Mouse (Mus musculus) activated CD4-positive, CD25-positive, alpha-beta regulatory T cell (primary cell): ENCODE measurements around the gene Thtpa. TPM values are rescaled to one million over a fixed set of nuclear protein-coding genes. Genes with fewer than 3 reads are reported as not detected.

Experiments
- polyA plus RNA-seq, 2 experiments: library from polyadenylated mRNA; unstranded; fragments of 100-300 nt; shearing (Covaris generic); gene quantifications; one replicate each; pipeline ENCODE4 v1.2.1; 2017

Thtpa gene
- polyA plus RNA-seq: 10 to 100 TPM in 1 of 2 experiments, 1 to 10 TPM in 1; 7.3 to 14.3 TPM

DNA sequence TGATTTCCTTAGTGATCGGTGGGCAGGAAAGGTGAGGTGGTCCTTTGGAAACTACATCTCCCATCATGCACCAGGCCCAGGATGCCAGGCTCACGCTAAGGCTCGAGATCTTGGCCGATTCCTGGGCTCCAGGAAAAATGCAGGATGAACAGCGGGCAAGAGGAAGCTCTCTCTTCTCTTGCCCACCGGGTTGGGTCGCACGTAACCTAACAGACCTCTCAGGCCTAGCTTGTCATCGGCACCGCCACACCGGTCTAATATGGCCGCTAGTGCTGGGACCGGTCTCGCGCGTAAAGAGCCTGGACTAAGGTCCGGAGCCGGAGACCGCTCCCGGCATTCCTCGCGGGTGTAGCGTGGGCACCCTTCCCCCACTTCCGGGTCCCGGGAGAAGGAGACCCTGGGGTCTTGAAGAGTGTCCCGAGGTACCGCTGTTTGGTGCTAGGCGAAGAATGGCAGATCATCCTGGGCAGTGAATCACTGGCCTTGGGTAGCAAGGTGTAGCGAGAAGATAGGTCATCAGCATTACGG lies at the start of gene Thtpa:
Gene Thtpa (plus strand): TSS at position 81 of the 528 bp plus-strand sequence.

DNA sequence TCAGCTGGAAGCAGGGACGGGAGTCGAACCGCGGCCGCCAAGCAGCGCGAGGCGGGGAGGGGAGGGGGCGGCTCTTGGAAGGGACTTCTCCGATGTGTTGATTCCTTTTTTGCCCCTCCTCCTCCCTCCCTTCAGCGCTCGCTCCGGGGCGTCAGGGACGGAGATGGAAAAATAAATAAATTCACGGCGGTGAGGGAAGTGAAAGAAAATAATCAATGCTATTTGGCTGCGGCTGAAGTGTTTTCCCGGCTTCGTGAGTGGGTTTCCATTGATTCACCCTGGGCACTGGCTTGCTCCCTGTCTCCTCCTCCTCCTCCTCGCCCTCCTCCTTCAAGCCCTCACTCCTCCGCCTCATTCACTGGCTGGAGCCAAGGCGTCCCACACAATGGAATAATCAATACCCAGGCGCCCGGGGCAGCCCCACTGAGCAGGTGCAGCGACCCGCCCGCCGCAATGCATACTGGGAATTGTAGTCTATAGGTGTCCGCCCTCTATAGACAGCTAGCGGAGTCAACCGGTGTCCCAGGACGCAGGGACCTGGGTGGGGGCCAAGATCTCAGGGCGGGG lies 2.5 kb upstream of the Thtpa start, which contains the start of gene Zfhx2:
Gene Zfhx2 (minus strand): TSS at position 314 of the 567 bp plus-strand sequence.

DNA sequence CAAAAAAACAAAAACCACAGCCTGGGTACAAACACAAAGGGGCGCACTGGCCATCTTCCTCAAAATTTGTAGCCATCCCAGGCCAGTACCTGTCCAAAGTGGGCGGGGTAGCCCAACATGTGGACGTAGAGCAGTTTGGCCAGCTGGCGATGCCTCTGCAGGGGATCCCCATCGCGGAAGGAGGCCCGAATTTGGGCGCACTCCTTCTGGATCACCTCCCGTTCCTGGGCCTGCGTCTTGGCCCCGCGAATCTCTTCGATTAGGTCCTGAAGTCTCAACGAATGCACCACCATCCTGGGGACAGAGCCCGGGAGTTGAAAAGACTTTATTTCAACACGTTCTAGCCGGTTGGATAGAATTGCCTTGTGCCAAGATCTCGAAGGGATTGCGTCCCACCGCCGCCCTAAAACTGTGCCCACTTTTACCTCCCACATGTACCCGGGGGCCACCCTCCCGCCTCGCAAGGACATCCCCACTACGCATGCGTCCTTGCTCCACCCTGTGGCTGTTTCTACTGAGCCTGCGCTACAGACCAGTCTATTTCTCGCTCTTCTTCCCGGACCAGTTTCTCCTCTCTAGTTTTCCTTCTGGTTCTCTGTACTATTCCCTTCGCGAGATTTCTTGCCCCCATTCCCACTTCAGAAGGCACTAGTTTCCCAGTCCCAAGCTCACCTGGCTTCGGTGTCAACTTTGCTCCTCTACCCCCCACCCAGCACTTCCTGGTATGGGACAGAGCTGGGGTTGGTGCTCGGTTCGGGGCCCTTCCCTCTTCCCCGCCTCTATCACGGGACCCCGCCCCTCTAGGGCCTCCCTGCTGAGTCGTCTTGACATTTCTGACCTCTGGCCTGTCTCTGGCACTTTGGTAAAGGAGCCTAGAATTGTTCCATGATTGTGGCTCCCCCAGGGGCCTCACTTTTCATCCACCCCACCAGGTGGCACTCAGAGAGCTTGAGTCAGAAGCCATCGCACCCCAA lies 11.5 kb downstream of the Thtpa start, which contains the start of gene Ap1g2:
Gene Ap1g2 (minus strand): TSS at position 758 of the 974 bp plus-strand sequence.

DNA sequence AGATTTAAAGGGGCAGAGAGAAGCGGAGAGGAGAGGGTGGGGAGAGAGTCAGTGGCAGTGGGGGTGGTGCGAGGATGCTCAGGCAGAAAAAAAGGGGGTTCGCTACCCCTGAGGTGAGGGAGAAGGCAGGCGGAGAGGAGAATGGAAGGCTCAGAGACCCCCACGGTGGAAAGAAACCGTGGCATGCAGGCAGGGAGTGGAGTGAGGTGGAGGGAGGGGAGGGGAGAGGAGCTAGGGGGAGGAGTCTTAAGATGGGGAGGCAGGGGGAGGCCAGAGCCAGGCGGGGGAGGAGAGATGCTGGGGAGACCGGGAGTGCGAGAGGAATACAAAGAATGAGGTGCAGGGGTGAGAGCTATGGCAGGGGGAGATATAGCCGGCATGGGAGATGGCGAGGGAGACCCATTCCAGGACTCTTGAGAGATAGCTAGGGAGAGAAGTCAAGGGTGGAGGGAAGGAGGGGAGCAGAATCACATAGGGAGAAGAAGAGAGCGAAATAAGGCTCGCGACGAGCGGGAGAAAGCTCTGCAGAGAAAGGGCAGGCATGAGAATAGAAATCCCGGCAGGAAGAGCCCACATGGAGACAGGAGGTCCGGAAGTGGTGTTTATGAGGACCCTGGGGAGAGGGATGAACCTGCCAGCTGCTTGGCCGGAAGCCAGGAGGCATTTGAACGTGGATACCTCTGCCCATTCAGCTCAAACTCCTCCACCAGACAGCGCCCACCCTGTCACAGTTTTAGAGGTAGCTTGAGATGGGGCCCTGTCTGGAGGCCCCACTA lies 22.0 kb downstream of the Thtpa start, which contains the start of gene Jph4:
Gene Jph4 (minus strand): TSS at position 511 of the 776 bp plus-strand sequence.

Other genes starting within 250 kb of the Thtpa start
- 10 to 100 TPM; 14.3 to 15.8 TPM for gene Homez, start 223.8 kb upstream of the Thtpa start, polyA plus RNA-seq
- gene Ppp1r3e, start 217.2 kb upstream of the Thtpa start, polyA plus RNA-seq: 1 to 10 TPM in 1 of 2 experiments, under 1 TPM in 1; 0.54 to 1.5 TPM
- under 1 TPM; 0.20 to 0.21 TPM for gene Bcl2l2, start 211.4 kb upstream of the Thtpa start, polyA plus RNA-seq
- gene Gm20521, start 211.3 kb upstream of the Thtpa start, polyA plus RNA-seq: under 1 TPM in 1 of 2 experiments, not detected in 1; 0.30 TPM
- gene Pabpn1, start 202.3 kb upstream of the Thtpa start, polyA plus RNA-seq: 100 to 1,000 TPM; 180 to 240 TPM
- gene Slc22a17, start 181.7 kb upstream of the Thtpa start, polyA plus RNA-seq: 1 to 10 TPM; 3.1 to 7.2 TPM
- not detected for gene Efs, start 168.7 kb upstream of the Thtpa start, polyA plus RNA-seq
- gene Il25, start 162.1 kb upstream of the Thtpa start, polyA plus RNA-seq: not detected
- under 1 TPM in 1 of 2 experiments, not detected in 1; 0.43 TPM for gene Cmtm5, start 158.5 kb upstream of the Thtpa start, polyA plus RNA-seq
- under 1 TPM in 1 of 2 experiments, not detected in 1; 0.05 TPM for gene Myh6, start 127.9 kb upstream of the Thtpa start, polyA plus RNA-seq
- not detected for gene Gm17428, start 117.9 kb upstream of the Thtpa start, polyA plus RNA-seq
- gene Myh7, start 100.2 kb upstream of the Thtpa start, polyA plus RNA-seq: under 1 TPM in 1 of 2 experiments, not detected in 1; 0.11 TPM
- gene Ngdn, start 79.3 kb upstream of the Thtpa start, polyA plus RNA-seq: 100 to 1,000 TPM; 108 to 134 TPM
- gene Zfhx2, start 2.5 kb upstream of the Thtpa start, polyA plus RNA-seq: 1 to 10 TPM; 4.6 to 6.7 TPM
- 100 to 1,000 TPM; 102 to 150 TPM for gene Ap1g2, start 11.8 kb downstream of the Thtpa start, polyA plus RNA-seq
- gene Jph4, start 22.2 kb downstream of the Thtpa start, polyA plus RNA-seq: under 1 TPM in 1 of 2 experiments, not detected in 1; 0.32 TPM
- gene Dhrs2, start 127.2 kb downstream of the Thtpa start, polyA plus RNA-seq: not detected